Mouse (Mus musculus) bone marrow, adult 2 months (tissue): ENCODE measurements around the gene Mrgbp. TPM values are rescaled to one million over a fixed set of nuclear protein-coding genes. Genes with fewer than 3 reads are reported as not detected.

Experiments used
- H3K27ac ChIP-seq: fragments of 200-500 bp; 2 replicates; pipeline ENCODE4 v1.5.1; 2012; ENCODE audit warnings: low read depth, mild to moderate bottlenecking, control low read depth, inconsistent platforms, low read length; ENCODE audit not compliant: control insufficient read depth, poor library complexity, insufficient read depth
- H3K4me1 ChIP-seq: fragments of 200-500 bp; 2 replicates; pipeline ENCODE4 v1.6.1; 2011; ENCODE audit warnings: low read length; ENCODE audit not compliant: control insufficient read depth, insufficient read depth
- H3K4me3 ChIP-seq: fragments of 200-500 bp; replicated peaks from 2 replicates; pipeline ENCODE3; 2011; ENCODE audit warnings: mild to moderate bottlenecking, low read depth, low read length, control low read depth; ENCODE audit not compliant: control insufficient read depth
- CTCF ChIP-seq: fragments of 200-500 bp; IDR thresholded peaks from 2 replicates; pipeline ENCODE4 v1.5.1; 2011; ENCODE audit warnings: low read length, control low read depth; ENCODE audit not compliant: control insufficient read depth, insufficient read depth
- POLR2A ChIP-seq: fragments of 200-500 bp; IDR thresholded peaks from 2 replicates; pipeline ENCODE4 v1.6.1; 2011; ENCODE audit warnings: low read depth, mild to moderate bottlenecking, control low read depth, low read length, borderline replicate concordance; ENCODE audit not compliant: control insufficient read depth
- WGBS: fragments of 180-500 bp; shearing (Covaris S2); methylation state at CpG from one replicate; pipeline ENCODE4 v1.1.7; 2018; 5-methylcytosine and 5-hydroxymethylcytosine counted together
- polyA plus RNA-seq: library from polyadenylated mRNA; stranded (reverse); fragments of >200 nt; gene quantifications from 2 replicates; pipeline ENCODE4 v1.2.4, GENCODE M21; 2011; ENCODE audit warnings: low replicate concordance; ENCODE audit not compliant: missing spikeins, insufficient read depth, insufficient read length

The Mrgbp gene
- polyA plus RNA-seq: 15.1 and 23.8 TPM in 2 replicates

- no peak within 1 kb of the TSS for H3K27ac ChIP-seq
- H3K4me1 ChIP-seq: peaks cover 5% of the 10 kb centered on the region
- no peak within 1 kb of the TSS for H3K4me3 ChIP-seq
- WGBS: 73% methylated on average over 3 of the region's 3 CpGs
- no peak for TF ChIP-seq CTCF
Measured at GRCm38 (mm10) chr2:180581002-180581401, at the start of gene Mrgbp. Gene Mrgbp, plus strand, starts transcription at chr2:180581304.

GRCm38 (mm10) chr2:180531671-180532385 is 49.3 kb upstream of the Mrgbp start:
- WGBS: 77% methylated on average over 7 of the region's 7 CpGs
- Histone ChIP-seq H3K4me1 (no peaks in the 10 kb centered on the region), H3K4me3 (no peak overlapping the region), H3K27ac (no peak overlapping the region)
- no peak for TF ChIP-seq CTCF
- no peak for TF ChIP-seq POLR2A

DNA sequence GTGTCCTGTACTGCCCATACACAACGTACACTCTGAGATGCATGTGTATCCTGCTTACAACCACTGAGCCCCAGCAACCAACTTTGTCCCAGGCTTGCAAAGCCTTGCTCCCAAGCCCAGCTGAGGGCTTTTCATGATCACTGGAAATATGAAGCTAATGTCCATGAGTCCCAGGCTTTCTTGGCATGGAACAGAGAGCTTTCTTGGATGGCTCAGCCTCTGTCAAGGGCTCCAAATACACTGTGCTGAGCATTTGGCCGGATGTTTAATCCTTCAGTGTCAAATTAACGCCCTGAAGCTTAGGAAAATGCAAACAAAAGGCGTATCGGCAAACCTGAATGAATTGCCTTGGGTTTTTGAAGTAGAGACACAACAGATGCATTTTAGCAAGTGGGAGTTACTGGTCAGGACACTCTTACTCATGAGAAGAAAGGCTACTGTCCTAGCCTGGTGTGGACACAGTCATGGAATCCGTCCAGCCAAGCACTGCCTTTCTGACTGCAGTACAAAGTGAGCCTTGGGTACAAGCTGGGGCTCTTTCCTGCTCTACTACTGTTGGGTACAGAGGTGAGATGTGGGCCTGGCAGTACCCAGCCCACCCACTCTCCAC is 48.6 kb upstream of the Mrgbp start:
- 78% methylated on average over 6 of the region's 6 CpGs for WGBS
- no peak for TF ChIP-seq POLR2A
- no peak for TF ChIP-seq CTCF
- Histone ChIP-seq H3K27ac (no peak overlapping the region), H3K4me1 (no peaks in the 10 kb centered on the region), H3K4me3 (no peak overlapping the region)

DNA sequence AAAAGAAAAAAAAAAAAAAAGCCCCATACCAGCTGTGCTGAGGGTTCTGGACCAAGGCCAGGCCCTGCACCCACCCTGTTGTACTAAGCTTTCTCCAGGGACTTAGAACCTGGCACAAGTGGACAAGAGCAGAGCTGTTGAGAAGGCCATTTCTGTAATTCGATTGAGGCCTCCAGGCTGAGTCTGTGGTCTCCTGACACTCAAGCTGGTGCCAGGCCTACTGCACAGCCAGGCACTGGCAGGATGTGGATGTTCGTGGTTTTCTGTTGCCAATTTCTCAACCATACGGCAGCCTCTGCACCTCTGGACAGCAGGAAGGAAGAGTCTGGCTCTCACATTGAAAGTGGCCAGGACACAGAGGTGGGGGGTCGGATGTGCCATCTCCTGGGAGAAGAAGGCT is 47.9 kb upstream of the Mrgbp start:
- TF ChIP-seq CTCF: no peak
- TF ChIP-seq POLR2A: no peak
- Histone ChIP-seq H3K27ac (no peak overlapping the region), H3K4me3 (no peak overlapping the region), H3K4me1 (no peaks in the 10 kb centered on the region)
- 3% methylated on average over 4 of the region's 4 CpGs for WGBS

GRCm38 (mm10) chr2:180543675-180544074 is 37.4 kb upstream of the Mrgbp start:
- TF ChIP-seq CTCF (no peak), POLR2A (no peak)
- Histone ChIP-seq H3K4me1 (no peaks in the 10 kb centered on the region), H3K4me3 (no peak overlapping the region), H3K27ac (no peak overlapping the region)
- WGBS: 88% methylated on average over 2 of the region's 2 CpGs

- Histone ChIP-seq H3K4me1 (no peaks in the 10 kb centered on the region), H3K27ac (no peak overlapping the region), H3K4me3 (no peak overlapping the region)
- TF ChIP-seq POLR2A (no peak), CTCF (no peak)
- WGBS: 54% methylated on average over 18 of the region's 18 CpGs
Measured at GRCm38 (mm10) chr2:180545046-180545445, 36.1 kb upstream of the Mrgbp start.

- H3K4me3 ChIP-seq: no peak overlapping the region
- TF ChIP-seq CTCF (no peak), POLR2A (no peak)
- H3K4me1 ChIP-seq: no peaks in the 10 kb centered on the region
- no peak overlapping the region for H3K27ac ChIP-seq
- 50% methylated on average over 8 of the region's 8 CpGs for WGBS
Measured at GRCm38 (mm10) chr2:180547384-180548106, 33.6 kb upstream of the Mrgbp start.

DNA sequence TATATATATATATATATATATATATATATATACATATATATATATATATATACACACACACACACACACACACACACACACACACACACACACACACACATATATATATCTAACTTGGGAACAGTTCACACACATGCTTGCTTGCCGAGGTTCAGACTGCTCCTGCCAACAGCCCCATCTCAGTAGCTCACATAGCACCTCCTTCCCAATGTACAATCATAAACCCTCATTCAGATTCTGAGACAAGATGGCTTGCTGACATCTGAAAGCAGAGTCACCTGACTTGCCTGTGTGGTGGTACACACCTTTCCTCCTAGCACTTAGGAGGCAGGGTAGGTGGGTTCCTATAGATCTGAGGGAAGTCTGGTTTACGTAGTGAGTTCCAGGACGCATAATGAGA is 28.8 kb upstream of the Mrgbp start:
- 68% methylated on average over 3 of the region's 3 CpGs for WGBS
- no peaks in the 10 kb centered on the region; the same call in 1 of the 2 replicates for H3K4me1 ChIP-seq
- no peak overlapping the region for H3K4me3 ChIP-seq
- TF ChIP-seq POLR2A (no peak), CTCF (no peak)
- no peak overlapping the region for H3K27ac ChIP-seq
